Mouse (Mus musculus): ENCODE measurements around the gene Rph3al. TPM values are rescaled to one million over a fixed set of nuclear protein-coding genes. Genes with fewer than 3 reads are reported as not detected.

Rph3al gene
- polyA plus RNA-seq, 1 experiment from 2014 or later: 2.2 TPM

DNA sequence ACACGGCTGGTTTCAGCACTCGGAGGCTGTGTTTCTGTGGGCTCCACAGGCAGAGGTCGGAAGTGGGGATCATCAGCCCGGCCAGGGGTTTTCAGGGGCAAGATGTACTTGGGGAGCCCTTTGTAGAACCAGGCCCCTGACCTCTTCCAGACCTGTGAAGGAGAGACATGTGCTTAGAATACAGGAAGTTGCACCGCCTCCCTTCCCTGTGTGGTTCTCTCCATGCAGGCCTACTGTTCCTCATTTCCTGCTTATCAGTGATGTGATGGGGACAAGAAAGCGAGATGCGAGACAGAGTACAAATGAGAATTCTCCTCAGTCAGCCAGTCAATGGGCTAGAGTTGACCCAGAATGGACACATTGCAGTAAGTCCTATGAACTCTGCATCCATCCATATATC, 83.9 kb downstream of the Rph3al start:
- H3K4me2 ChIP-seq (replicated peaks; ENCODE audit: low read depth, low read length): no peak overlapping the region
- H3K36me3 ChIP-seq (ENCODE audit: control insufficient read depth, insufficient read depth, low read length): no peaks in the 10 kb centered on the region
- H3K9me3 ChIP-seq (ENCODE audit: control insufficient read depth, low read length): no peaks in the 10 kb centered on the region
- DNase-seq (ENCODE audit: low spot score) (no peak), ATAC-seq (ENCODE audit: low FRiP score) (no peak)
- no peaks in the 10 kb centered on the region for H3K4me1 ChIP-seq (replicated peaks; ENCODE audit: control insufficient read depth, insufficient read depth, low read length)
- H3K27ac ChIP-seq (ENCODE audit: low read depth, low read length): no peak overlapping the region
- 91% methylated on average over 7 of the region's 7 CpGs for WGBS
- no peak overlapping the region for H3K9ac ChIP-seq (ENCODE audit: low read depth, low read length)
- H3K4me3 ChIP-seq (ENCODE audit: low read depth, low read length): no peak overlapping the region
- no peaks in the 10 kb centered on the region for H3K27me3 ChIP-seq (ENCODE audit: control insufficient read depth, insufficient read depth, low read length)

DNA sequence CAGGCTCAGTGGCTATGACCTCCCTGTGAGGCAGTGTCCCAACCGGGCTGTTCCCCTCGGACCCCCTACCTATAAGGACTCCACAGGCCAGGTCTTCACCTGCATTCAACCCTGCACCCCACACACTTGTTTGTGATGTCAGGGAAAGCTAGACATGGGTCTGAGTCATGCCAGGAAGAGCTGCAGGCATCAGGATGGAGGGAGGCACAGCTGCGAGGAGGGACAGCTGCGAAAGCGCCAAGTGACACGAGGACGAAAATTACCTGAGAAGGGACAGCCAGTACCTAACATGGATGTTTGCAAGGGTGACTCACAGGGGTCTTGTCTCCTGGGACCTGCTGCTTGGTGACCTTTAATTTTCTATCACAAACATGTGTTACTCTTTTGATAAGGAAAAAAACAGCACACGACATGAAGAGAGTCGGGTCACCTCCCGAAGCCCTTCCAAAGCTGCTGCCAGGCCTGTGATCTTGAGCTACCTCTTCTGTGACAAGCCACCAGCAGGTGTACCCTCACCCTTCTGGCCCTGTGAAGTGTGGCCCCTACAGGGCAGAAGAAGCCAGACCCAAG, 85.1 kb downstream of the Rph3al start:
- no peak overlapping the region for H3K9ac ChIP-seq (ENCODE audit: low read depth, low read length)
- H3K27ac ChIP-seq (ENCODE audit: low read depth, low read length): no peak overlapping the region
- no peak overlapping the region for H3K4me3 ChIP-seq (ENCODE audit: low read depth, low read length)
- DNase-seq (ENCODE audit: low spot score) (no peak), ATAC-seq (ENCODE audit: low FRiP score) (no peak)
- WGBS: 87% methylated on average over 10 of the region's 10 CpGs
- H3K9me3 ChIP-seq (ENCODE audit: control insufficient read depth, low read length): no peaks in the 10 kb centered on the region
- H3K4me2 ChIP-seq (replicated peaks; ENCODE audit: low read depth, low read length): no peak overlapping the region
- H3K36me3 ChIP-seq (ENCODE audit: control insufficient read depth, insufficient read depth, low read length): no peaks in the 10 kb centered on the region
- no peaks in the 10 kb centered on the region for H3K27me3 ChIP-seq (ENCODE audit: control insufficient read depth, insufficient read depth, low read length)
- no peaks in the 10 kb centered on the region for H3K4me1 ChIP-seq (replicated peaks; ENCODE audit: control insufficient read depth, insufficient read depth, low read length)

DNA sequence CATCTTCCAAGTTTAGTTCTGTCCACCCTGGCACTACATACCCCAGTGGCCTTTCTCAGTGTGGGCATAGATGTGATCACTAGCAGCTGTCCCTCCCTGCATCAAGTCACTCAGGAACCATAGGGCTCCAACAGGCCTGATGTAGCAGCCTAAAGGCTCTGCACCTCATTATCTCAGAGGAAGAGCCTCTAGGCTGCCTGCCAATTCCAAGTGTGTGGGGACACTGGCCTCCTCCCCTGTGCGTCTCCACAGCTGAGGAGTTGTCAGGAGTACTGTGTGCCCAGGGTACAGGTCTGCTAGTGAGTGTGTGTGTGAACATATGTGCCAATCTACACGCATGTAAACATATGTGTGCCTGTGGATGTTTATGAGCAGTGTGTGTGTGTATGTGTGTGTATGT, 85.7 kb downstream of the Rph3al start:
- Histone ChIP-seq H3K27ac (ENCODE audit: low read depth, low read length) (0 out of 2 replicates have a peak overlapping the region, but pooled peaks have one; percentile 27), H3K4me3 (ENCODE audit: low read depth, low read length) (no peak overlapping the region), H3K36me3 (ENCODE audit: control insufficient read depth, insufficient read depth, low read length) (no peaks in the 10 kb centered on the region), H3K9me3 (ENCODE audit: control insufficient read depth, low read length) (no peaks in the 10 kb centered on the region), H3K27me3 (ENCODE audit: control insufficient read depth, insufficient read depth, low read length) (no peaks in the 10 kb centered on the region), H3K4me1 (replicated peaks; ENCODE audit: control insufficient read depth, insufficient read depth, low read length) (no peaks in the 10 kb centered on the region), H3K4me2 (replicated peaks; ENCODE audit: low read depth, low read length) (no peak overlapping the region), H3K9ac (ENCODE audit: low read depth, low read length) (no peak overlapping the region)
- ATAC-seq (ENCODE audit: low FRiP score): no peak
- WGBS: 89% methylated on average over 2 of the region's 2 CpGs
- no peak for DNase-seq (ENCODE audit: low spot score)

DNA sequence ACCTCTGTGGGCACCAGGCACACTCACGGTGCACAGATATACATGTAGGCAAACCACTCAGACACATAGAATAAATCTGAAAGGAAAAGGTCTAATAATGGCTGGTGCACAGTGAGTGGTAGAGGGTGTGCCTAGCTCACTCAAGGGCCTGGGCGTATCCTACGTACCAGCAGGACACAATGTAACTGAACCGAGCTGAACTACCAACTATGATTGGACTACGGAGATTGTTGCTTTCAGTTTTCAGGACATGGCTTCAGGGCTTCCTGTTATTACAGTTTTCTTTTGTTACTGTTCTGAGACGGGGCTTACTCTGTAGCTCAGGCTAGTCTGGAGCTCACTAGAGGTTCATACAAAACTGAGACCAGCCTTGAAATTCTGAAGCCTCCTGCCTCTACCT, 88.7 kb downstream of the Rph3al start:
- no peaks in the 10 kb centered on the region for H3K9me3 ChIP-seq (ENCODE audit: control insufficient read depth, low read length)
- no peak overlapping the region for H3K9ac ChIP-seq (ENCODE audit: low read depth, low read length)
- H3K36me3 ChIP-seq (ENCODE audit: control insufficient read depth, insufficient read depth, low read length): no peaks in the 10 kb centered on the region
- H3K4me1 ChIP-seq (replicated peaks; ENCODE audit: control insufficient read depth, insufficient read depth, low read length): no peaks in the 10 kb centered on the region
- no peak for ATAC-seq (ENCODE audit: low FRiP score)
- no peak overlapping the region for H3K4me3 ChIP-seq (ENCODE audit: low read depth, low read length)
- DNase-seq (ENCODE audit: low spot score): no peak
- H3K27ac ChIP-seq (ENCODE audit: low read depth, low read length): no peak overlapping the region
- WGBS: 83% methylated on average over 6 of the region's 6 CpGs
- no peak overlapping the region for H3K4me2 ChIP-seq (replicated peaks; ENCODE audit: low read depth, low read length)
- H3K27me3 ChIP-seq (ENCODE audit: control insufficient read depth, insufficient read depth, low read length): no peaks in the 10 kb centered on the region

DNA sequence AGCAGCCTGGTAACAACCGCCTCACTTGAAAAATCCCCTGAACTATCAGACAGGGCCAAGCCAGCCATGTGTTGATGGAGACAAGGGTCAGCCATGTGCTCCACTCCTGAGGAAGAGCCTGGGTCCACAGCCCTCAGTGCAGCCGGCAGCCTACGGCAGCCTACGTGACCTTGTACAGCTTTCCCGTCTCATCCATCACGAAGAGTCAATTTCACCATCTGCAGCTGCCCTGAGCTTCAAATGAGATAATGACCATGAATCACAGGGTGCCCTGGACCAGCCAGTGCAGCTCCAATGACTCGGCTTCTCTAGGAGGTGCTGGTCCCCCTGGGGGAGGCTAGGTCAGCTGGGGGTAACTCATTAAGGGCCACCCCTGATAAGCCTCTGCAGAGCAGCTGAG, 91.6 kb downstream of the Rph3al start:
- 38% methylated on average over 7 of the region's 7 CpGs for WGBS
- Histone ChIP-seq H3K9me3 (ENCODE audit: control insufficient read depth, low read length) (no peaks in the 10 kb centered on the region), H3K4me2 (replicated peaks; ENCODE audit: low read depth, low read length) (no peak overlapping the region), H3K36me3 (ENCODE audit: control insufficient read depth, insufficient read depth, low read length) (no peaks in the 10 kb centered on the region), H3K27ac (ENCODE audit: low read depth, low read length) (peak overlapping the region; percentile 40; the same call in 1 of the 2 replicates), H3K9ac (ENCODE audit: low read depth, low read length) (no peak overlapping the region), H3K4me3 (ENCODE audit: low read depth, low read length) (no peak overlapping the region), H3K27me3 (ENCODE audit: control insufficient read depth, insufficient read depth, low read length) (no peaks in the 10 kb centered on the region), H3K4me1 (replicated peaks; ENCODE audit: control insufficient read depth, insufficient read depth, low read length) (peaks cover 4% of the 10 kb centered on the region; the same call in 1 of the 2 replicates)
- DNase-seq (ENCODE audit: low spot score) (peak; percentile 42), ATAC-seq (ENCODE audit: low FRiP score) (peak; percentile 61; the same call in 1 of the 2 replicates)

DNA sequence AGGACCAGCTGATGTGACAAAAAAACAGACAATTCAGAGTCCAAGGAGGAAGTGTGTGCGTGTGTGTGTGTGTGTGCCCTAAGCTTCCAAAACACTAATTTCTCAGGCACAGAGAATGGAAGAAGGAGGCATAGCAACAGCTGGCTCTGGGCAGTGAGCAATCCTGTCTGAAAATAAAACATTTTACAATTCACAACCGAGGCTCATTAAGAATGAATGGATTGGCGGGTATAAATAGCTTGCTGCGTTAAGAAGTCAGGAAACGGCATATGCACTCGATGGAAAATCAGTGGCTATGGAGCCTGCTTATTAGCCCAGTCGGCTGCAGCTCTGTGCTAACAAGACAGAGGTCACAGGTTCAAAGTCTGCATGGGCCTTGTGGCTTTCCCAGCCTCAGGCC, 92.6 kb downstream of the Rph3al start:
- Histone ChIP-seq H3K9ac (ENCODE audit: low read depth, low read length) (no peak overlapping the region), H3K4me2 (replicated peaks; ENCODE audit: low read depth, low read length) (no peak overlapping the region), H3K36me3 (ENCODE audit: control insufficient read depth, insufficient read depth, low read length) (no peaks in the 10 kb centered on the region), H3K4me1 (replicated peaks; ENCODE audit: control insufficient read depth, insufficient read depth, low read length) (peaks cover 4% of the 10 kb centered on the region; the same call in 1 of the 2 replicates), H3K27ac (ENCODE audit: low read depth, low read length) (peak overlapping the region; percentile 19; the same call in 1 of the 2 replicates), H3K27me3 (ENCODE audit: control insufficient read depth, insufficient read depth, low read length) (no peaks in the 10 kb centered on the region), H3K4me3 (ENCODE audit: low read depth, low read length) (no peak overlapping the region), H3K9me3 (ENCODE audit: control insufficient read depth, low read length) (no peaks in the 10 kb centered on the region)
- DNase-seq (ENCODE audit: low spot score) (no peak), ATAC-seq (ENCODE audit: low FRiP score) (no peak)
- 58% methylated on average over 7 of the region's 7 CpGs for WGBS

DNA sequence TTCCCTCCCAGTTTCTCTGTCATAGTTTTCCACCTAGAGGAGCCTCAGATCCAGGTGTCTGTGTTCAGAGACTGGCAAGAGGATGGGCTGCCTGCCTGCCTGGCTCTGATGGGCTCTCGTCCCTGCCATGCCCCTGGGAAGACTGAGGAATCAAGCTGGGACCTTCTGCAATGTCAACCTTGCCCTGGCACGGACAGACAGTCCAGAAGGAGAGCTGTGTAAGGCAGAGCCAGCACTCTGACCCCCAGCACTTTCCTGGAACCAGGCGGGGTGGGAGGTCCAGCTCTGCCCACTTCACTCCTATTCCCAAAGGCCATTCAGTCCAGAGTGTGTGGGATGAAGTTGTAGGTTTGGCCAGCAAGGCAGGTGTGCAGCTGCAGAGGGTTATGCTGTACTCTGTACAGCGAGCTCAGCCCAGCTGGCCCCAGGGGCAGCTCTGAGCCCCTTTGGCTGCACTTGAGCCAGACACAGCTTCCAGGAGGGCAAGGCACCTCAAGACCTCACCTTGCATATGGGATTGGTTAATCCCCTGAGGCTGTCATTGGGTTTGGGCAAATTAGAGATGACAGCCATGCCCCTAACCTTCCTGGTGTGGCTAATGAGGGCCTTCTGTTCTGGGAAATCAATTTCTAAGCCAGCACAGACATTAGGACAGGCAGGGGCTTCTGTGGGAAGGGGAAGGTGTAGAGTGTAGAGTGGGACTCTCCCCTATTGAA, 95.2 kb downstream of the Rph3al start:
- 0 out of 2 replicates have a peak overlapping the region, but pooled peaks have one; percentile 39 for H3K27ac ChIP-seq (ENCODE audit: low read depth, low read length)
- no peak overlapping the region for H3K4me2 ChIP-seq (replicated peaks; ENCODE audit: low read depth, low read length)
- ATAC-seq (ENCODE audit: low FRiP score) (no peak), DNase-seq (ENCODE audit: low spot score) (no peak)
- H3K9ac ChIP-seq (ENCODE audit: low read depth, low read length): no peak overlapping the region
- no peaks in the 10 kb centered on the region for H3K9me3 ChIP-seq (ENCODE audit: control insufficient read depth, low read length)
- no peaks in the 10 kb centered on the region for H3K36me3 ChIP-seq (ENCODE audit: control insufficient read depth, insufficient read depth, low read length)
- WGBS: 67% methylated on average over 4 of the region's 4 CpGs
- no peak overlapping the region for H3K4me3 ChIP-seq (ENCODE audit: low read depth, low read length)
- peaks cover 6% of the 10 kb centered on the region; the same call in 1 of the 2 replicates for H3K4me1 ChIP-seq (replicated peaks; ENCODE audit: control insufficient read depth, insufficient read depth, low read length)
- H3K27me3 ChIP-seq (ENCODE audit: control insufficient read depth, insufficient read depth, low read length): no peaks in the 10 kb centered on the region

DNA sequence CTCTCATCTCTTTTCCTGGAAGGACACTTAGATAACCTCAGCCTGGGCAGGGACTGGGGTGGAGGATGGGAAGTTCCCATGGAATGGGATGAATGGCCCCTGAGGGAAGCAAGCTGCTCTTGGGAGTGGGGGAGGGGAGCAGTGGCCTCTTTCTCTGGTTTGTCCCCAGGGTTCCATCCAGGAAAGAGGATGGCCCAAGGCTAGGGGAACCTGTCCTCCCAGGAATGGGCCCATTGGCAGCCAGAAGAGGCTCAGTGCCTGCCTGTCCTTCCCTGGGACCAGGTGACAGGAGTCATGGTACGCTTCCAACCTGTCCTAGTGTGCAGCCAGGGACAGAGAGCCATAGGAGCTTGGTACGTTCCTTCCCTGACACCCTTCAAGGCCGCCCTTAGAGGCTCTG, 96.7 kb downstream of the Rph3al start:
- no peaks in the 10 kb centered on the region for H3K27me3 ChIP-seq (ENCODE audit: control insufficient read depth, insufficient read depth, low read length)
- peak overlapping the region; percentile 67 for H3K27ac ChIP-seq (ENCODE audit: low read depth, low read length)

More for the DNA sequence above, 96.7 kb downstream of the Rph3al start:
- H3K36me3 ChIP-seq (ENCODE audit: control insufficient read depth, insufficient read depth, low read length): no peaks in the 10 kb centered on the region
- H3K9ac ChIP-seq (ENCODE audit: low read depth, low read length): no peak overlapping the region
- H3K4me1 ChIP-seq (replicated peaks; ENCODE audit: control insufficient read depth, insufficient read depth, low read length): peaks cover 6% of the 10 kb centered on the region; the same call in 1 of the 2 replicates
- DNase-seq (ENCODE audit: low spot score) (no peak), ATAC-seq (ENCODE audit: low FRiP score) (no peak)
- H3K4me3 ChIP-seq (ENCODE audit: low read depth, low read length): no peak overlapping the region
- H3K9me3 ChIP-seq (ENCODE audit: control insufficient read depth, low read length): no peaks in the 10 kb centered on the region
- WGBS: 72% methylated on average over 3 of the region's 3 CpGs
- no peak overlapping the region for H3K4me2 ChIP-seq (replicated peaks; ENCODE audit: low read depth, low read length)
